Mouse (Mus musculus): ENCODE results near the gene Mrpl51. TPM values are rescaled to one million over a fixed set of nuclear protein-coding genes. Genes with fewer than 3 reads are reported as not detected.

Gene Mrpl51
- polyA plus RNA-seq (2015; fragmentation: Nextera tagmentation; extraction: Ambion mirVana) = 267 and 284 TPM in 2 replicates

- WGBS = under 1% methylated on average over 53 of the region's 54 CpGs
- Histone ChIP-seq H3K4me1 (ENCODE audit: control insufficient read depth, insufficient read depth, low read length) (peaks cover 6% of the 10 kb centered on the region; the same call in 1 of the 2 replicates), H3K4me3 (ENCODE audit: low read length) (peak within 1 kb of the TSS; percentile 70), H3K27me3 (replicated peaks; ENCODE audit: control insufficient read depth, insufficient read depth, low read length) (no peaks in the 10 kb centered on the region), H3K36me3 (ENCODE audit: control insufficient read depth, insufficient read depth, low read length) (no peaks in the 10 kb centered on the region), H3K27ac (ENCODE audit: low read length) (peak within 1 kb of the TSS; percentile 99), H3K9ac (ENCODE audit: low read depth, low read length) (peak within 1 kb of the TSS; percentile 90), H3K9me3 (ENCODE audit: control insufficient read depth, low read length) (no peaks in the 10 kb centered on the region), H3K4me2 (ENCODE audit: low read depth, low read length) (peak within 1 kb of the TSS; percentile 81)
- peak; percentile 96 for ATAC-seq
Measured at GRCm38 (mm10) chr6:125191332-125192015, at the start of gene Mrpl51, which contains the start of gene Ncapd2. Mrpl51 (plus strand) TSS chr6:125191801. Ncapd2 (minus strand) TSS chr6:125191701.

- Histone ChIP-seq H3K36me3 (ENCODE audit: control insufficient read depth, insufficient read depth, low read length) (peaks cover 33% of the 10 kb centered on the region), H3K4me3 (ENCODE audit: low read length) (no peak overlapping the region), H3K4me2 (ENCODE audit: low read depth, low read length) (no peak overlapping the region), H3K27ac (ENCODE audit: low read length) (no peak overlapping the region), H3K27me3 (replicated peaks; ENCODE audit: control insufficient read depth, insufficient read depth, low read length) (no peaks in the 10 kb centered on the region), H3K9me3 (ENCODE audit: control insufficient read depth, low read length) (no peaks in the 10 kb centered on the region), H3K9ac (ENCODE audit: low read depth, low read length) (no peak overlapping the region), H3K4me1 (ENCODE audit: control insufficient read depth, insufficient read depth, low read length) (peaks cover 27% of the 10 kb centered on the region)
- no peak for ATAC-seq
- WGBS = 77% methylated on average over 8 of the region's 8 CpGs
Measured at GRCm38 (mm10) chr6:125142436-125142835, 49.2 kb upstream of the Mrpl51 start.

- H3K4me3 ChIP-seq (ENCODE audit: low read length) = no peak overlapping the region
- peaks cover 30% of the 10 kb centered on the region for H3K4me1 ChIP-seq (ENCODE audit: control insufficient read depth, insufficient read depth, low read length)
- no peak overlapping the region for H3K27ac ChIP-seq (ENCODE audit: low read length)
- WGBS = 73% methylated on average over 3 of the region's 3 CpGs
- no peak overlapping the region for H3K4me2 ChIP-seq (ENCODE audit: low read depth, low read length)
- H3K36me3 ChIP-seq (ENCODE audit: control insufficient read depth, insufficient read depth, low read length) = peaks cover 30% of the 10 kb centered on the region; the same call in 1 of the 2 replicates
- no peak overlapping the region for H3K9ac ChIP-seq (ENCODE audit: low read depth, low read length)
- no peak for ATAC-seq
- H3K9me3 ChIP-seq (ENCODE audit: control insufficient read depth, low read length) = no peaks in the 10 kb centered on the region
- H3K27me3 ChIP-seq (replicated peaks; ENCODE audit: control insufficient read depth, insufficient read depth, low read length) = no peaks in the 10 kb centered on the region
Measured at GRCm38 (mm10) chr6:125143128-125143527, 48.5 kb upstream of the Mrpl51 start.

GRCm38 (mm10) chr6:125143904-125144303, 47.7 kb upstream of the Mrpl51 start:
- H3K4me1 ChIP-seq (ENCODE audit: control insufficient read depth, insufficient read depth, low read length) = peaks cover 34% of the 10 kb centered on the region
- 81% methylated on average over 9 of the region's 9 CpGs for WGBS
- H3K36me3 ChIP-seq (ENCODE audit: control insufficient read depth, insufficient read depth, low read length) = peaks cover 30% of the 10 kb centered on the region; the same call in 1 of the 2 replicates

GRCm38 (mm10) chr6:125145001-125145400, 46.6 kb upstream of the Mrpl51 start, which contains the start of gene Iffo1:
Iffo1 (plus strand) TSS chr6:125145241.
- Histone ChIP-seq H3K4me1 (ENCODE audit: control insufficient read depth, insufficient read depth, low read length) (peaks cover 42% of the 10 kb centered on the region), H3K27me3 (replicated peaks; ENCODE audit: control insufficient read depth, insufficient read depth, low read length) (no peaks in the 10 kb centered on the region), H3K4me3 (ENCODE audit: low read length) (peak within 1 kb of the TSS; percentile 67), H3K4me2 (ENCODE audit: low read depth, low read length) (peak within 1 kb of the TSS; percentile 75), H3K9me3 (ENCODE audit: control insufficient read depth, low read length) (no peaks in the 10 kb centered on the region), H3K9ac (ENCODE audit: low read depth, low read length) (peak within 1 kb of the TSS; percentile 79), H3K36me3 (ENCODE audit: control insufficient read depth, insufficient read depth, low read length) (peaks cover 22% of the 10 kb centered on the region; the same call in 1 of the 2 replicates), H3K27ac (ENCODE audit: low read length) (peak within 1 kb of the TSS; percentile 84)
- peak; percentile 93 for ATAC-seq
- WGBS = 2% methylated on average over 16 of the region's 16 CpGs

More at GRCm38 (mm10) chr6:125143904-125144303, 47.7 kb upstream of the Mrpl51 start:
- Histone ChIP-seq H3K9me3 (ENCODE audit: control insufficient read depth, low read length) (no peaks in the 10 kb centered on the region), H3K9ac (ENCODE audit: low read depth, low read length) (no peak overlapping the region), H3K27ac (ENCODE audit: low read length) (no peak overlapping the region), H3K27me3 (replicated peaks; ENCODE audit: control insufficient read depth, insufficient read depth, low read length) (no peaks in the 10 kb centered on the region), H3K4me3 (ENCODE audit: low read length) (no peak overlapping the region), H3K4me2 (ENCODE audit: low read depth, low read length) (no peak overlapping the region)
- no peak for ATAC-seq

GRCm38 (mm10) chr6:125145479-125145951, 46.1 kb upstream of the Mrpl51 start:
- 5% methylated on average over 35 of the region's 35 CpGs for WGBS
- H3K36me3 ChIP-seq (ENCODE audit: control insufficient read depth, insufficient read depth, low read length) = peaks cover 17% of the 10 kb centered on the region; the same call in 1 of the 2 replicates
- peak overlapping the region; percentile 84 for H3K27ac ChIP-seq (ENCODE audit: low read length)
- H3K4me2 ChIP-seq (ENCODE audit: low read depth, low read length) = peak overlapping the region; percentile 75
- peak; percentile 70 for ATAC-seq
- H3K4me3 ChIP-seq (ENCODE audit: low read length) = peak overlapping the region; percentile 67
- peak overlapping the region; percentile 79 for H3K9ac ChIP-seq (ENCODE audit: low read depth, low read length)
- H3K27me3 ChIP-seq (replicated peaks; ENCODE audit: control insufficient read depth, insufficient read depth, low read length) = no peaks in the 10 kb centered on the region
- H3K4me1 ChIP-seq (ENCODE audit: control insufficient read depth, insufficient read depth, low read length) = peaks cover 42% of the 10 kb centered on the region
- H3K9me3 ChIP-seq (ENCODE audit: control insufficient read depth, low read length) = no peaks in the 10 kb centered on the region

- Histone ChIP-seq H3K27me3 (replicated peaks; ENCODE audit: control insufficient read depth, insufficient read depth, low read length) (no peaks in the 10 kb centered on the region), H3K36me3 (ENCODE audit: control insufficient read depth, insufficient read depth, low read length) (peaks cover 12% of the 10 kb centered on the region; the same call in 1 of the 2 replicates), H3K27ac (ENCODE audit: low read length) (no peak overlapping the region; the same call in 1 of the 2 replicates), H3K4me2 (ENCODE audit: low read depth, low read length) (peak overlapping the region; percentile 75), H3K9me3 (ENCODE audit: control insufficient read depth, low read length) (no peaks in the 10 kb centered on the region), H3K4me1 (ENCODE audit: control insufficient read depth, insufficient read depth, low read length) (peaks cover 42% of the 10 kb centered on the region), H3K4me3 (ENCODE audit: low read length) (peak overlapping the region; percentile 67), H3K9ac (ENCODE audit: low read depth, low read length) (peak overlapping the region; percentile 79)
- WGBS = 64% methylated on average over 7 of the region's 7 CpGs
- ATAC-seq = no peak
Measured at GRCm38 (mm10) chr6:125146148-125146547, 45.5 kb upstream of the Mrpl51 start.

- no peak for ATAC-seq
- WGBS = 83% methylated on average over 4 of the region's 4 CpGs
- peaks cover 5% of the 10 kb centered on the region; the same call in 1 of the 2 replicates for H3K36me3 ChIP-seq (ENCODE audit: control insufficient read depth, insufficient read depth, low read length)
- H3K27me3 ChIP-seq (replicated peaks; ENCODE audit: control insufficient read depth, insufficient read depth, low read length) = no peaks in the 10 kb centered on the region
- H3K4me1 ChIP-seq (ENCODE audit: control insufficient read depth, insufficient read depth, low read length) = peaks cover 42% of the 10 kb centered on the region
- 0 out of 2 replicates have a peak overlapping the region, but pooled peaks have one; percentile 14 for H3K9ac ChIP-seq (ENCODE audit: low read depth, low read length)
- H3K4me2 ChIP-seq (ENCODE audit: low read depth, low read length) = peak overlapping the region; percentile 75
- H3K27ac ChIP-seq (ENCODE audit: low read length) = 0 out of 2 replicates have a peak overlapping the region, but pooled peaks have one; percentile 18
- peak overlapping the region; percentile 6; the same call in 1 of the 2 replicates for H3K4me3 ChIP-seq (ENCODE audit: low read length)
- H3K9me3 ChIP-seq (ENCODE audit: control insufficient read depth, low read length) = no peaks in the 10 kb centered on the region
Measured at GRCm38 (mm10) chr6:125146797-125147196, 44.8 kb upstream of the Mrpl51 start.

GRCm38 (mm10) chr6:125147329-125147728, 44.3 kb upstream of the Mrpl51 start:
- no peak overlapping the region; the same call in 1 of the 2 replicates for H3K9ac ChIP-seq (ENCODE audit: low read depth, low read length)
- H3K27ac ChIP-seq (ENCODE audit: low read length) = 0 out of 2 replicates have a peak overlapping the region, but pooled peaks have one; percentile 18
- no peak overlapping the region for H3K4me3 ChIP-seq (ENCODE audit: low read length)
- H3K36me3 ChIP-seq (ENCODE audit: control insufficient read depth, insufficient read depth, low read length) = 0 out of 2 replicates have a peak, but pooled peaks cover 2% of the 10 kb centered on the region
- no peak for ATAC-seq
- H3K27me3 ChIP-seq (replicated peaks; ENCODE audit: control insufficient read depth, insufficient read depth, low read length) = no peaks in the 10 kb centered on the region
- H3K4me1 ChIP-seq (ENCODE audit: control insufficient read depth, insufficient read depth, low read length) = peaks cover 42% of the 10 kb centered on the region
- no peaks in the 10 kb centered on the region for H3K9me3 ChIP-seq (ENCODE audit: control insufficient read depth, low read length)
- WGBS = 57% methylated on average over 10 of the region's 10 CpGs
- H3K4me2 ChIP-seq (ENCODE audit: low read depth, low read length) = 0 out of 2 replicates have a peak overlapping the region, but pooled peaks have one; percentile 75
